ENCODE assay signal across 9 mouse cellular contexts in genomic region chr12:73043396-73044167, GRCm38 (mm10). TPM values are rescaled to one million over a fixed set of nuclear protein-coding genes. Genes with fewer than 3 reads are reported as not detected.
DNase-seq lines count a peak whose midpoint lies in the region; ATAC-seq and TF ChIP-seq lines count a peak whose summit lies in the region.
"Had no signal": no experiment of that assay in that cellular context is flagged by ENCODE, and none has a peak within 500 bp of the region (broad histone marks: within the 10 kb centered on the region; RNA-seq: fewer than 3 reads in every experiment).

No protein-coding gene starts in this region.

- no peak for ATAC-seq in heart, embryonic 13.5 days (ENCODE audit: extremely low read depth, insufficient number of reproducible peaks, low FRiP score, low TSS enrichment)
- ATAC-seq in midbrain, embryonic 14.5 days (ENCODE audit: low FRiP score, low TSS enrichment) = no peak
- ATAC-seq in midbrain, embryonic 15.5 days (replicated peaks) = no peak
- no peak for ATAC-seq in heart, postnatal 0 days (ENCODE audit: insufficient read depth, low read depth)
- no peak for ATAC-seq in neural tube, embryonic 15.5 days (ENCODE audit: low FRiP score)

- peaks cover 98% of the 10 kb centered on the region for H3K27me3 ChIP-seq in heart, embryonic 13.5 days (replicated peaks)
- H3K27me3 ChIP-seq in midbrain, embryonic 14.5 days (ENCODE audit: control insufficient read depth, insufficient read depth, low read length) = peaks cover 95% of the 10 kb centered on the region
- peaks cover 92% of the 10 kb centered on the region for H3K27me3 ChIP-seq in midbrain, embryonic 15.5 days (replicated peaks)
- peaks cover 99% of the 10 kb centered on the region for H3K27me3 ChIP-seq in heart, postnatal 0 days (ENCODE audit: control insufficient read depth, insufficient read depth, low read length)
- peaks cover 93% of the 10 kb centered on the region for H3K27me3 ChIP-seq in neural tube, embryonic 15.5 days (replicated peaks)

- H3K27ac ChIP-seq in heart, embryonic 13.5 days (replicated peaks) = no peak overlapping the region
- H3K27ac ChIP-seq in midbrain, embryonic 14.5 days (replicated peaks; ENCODE audit: low read depth, low read length) = no peak overlapping the region
- H3K27ac ChIP-seq in midbrain, embryonic 15.5 days = no peak overlapping the region
- no peak overlapping the region for H3K27ac ChIP-seq in heart, postnatal 0 days (ENCODE audit: low read depth)
- H3K27ac ChIP-seq in neural tube, embryonic 15.5 days (replicated peaks) = no peak overlapping the region

- H3K9me3 ChIP-seq in heart, embryonic 13.5 days = no peaks in the 10 kb centered on the region
- no peaks in the 10 kb centered on the region for H3K9me3 ChIP-seq in midbrain, embryonic 14.5 days (ENCODE audit: control insufficient read depth, low read length)
- no peaks in the 10 kb centered on the region for H3K9me3 ChIP-seq in midbrain, embryonic 15.5 days
- no peaks in the 10 kb centered on the region for H3K9me3 ChIP-seq in heart, postnatal 0 days (replicated peaks; ENCODE audit: control insufficient read depth, low read length)
- no peaks in the 10 kb centered on the region for H3K9me3 ChIP-seq in neural tube, embryonic 15.5 days (replicated peaks)

- no peak for TF ChIP-seq CTCF in heart, postnatal 0 days (IDR thresholded peaks at IDR 0.05; ENCODE audit: low read depth)

- H3K4me3 ChIP-seq in heart, embryonic 13.5 days = peak overlapping the region; percentile 63
- H3K4me3 ChIP-seq in midbrain, embryonic 14.5 days (replicated peaks; ENCODE audit: low read depth, low read length) = no peak overlapping the region
- no peak overlapping the region for H3K4me3 ChIP-seq in midbrain, embryonic 15.5 days
- H3K4me3 ChIP-seq in heart, postnatal 0 days (ENCODE audit: low read depth, low read length) = peak overlapping the region; percentile 56; the same call in 1 of the 2 replicates
- no peak overlapping the region; the same call in 1 of the 2 replicates for H3K4me3 ChIP-seq in neural tube, embryonic 15.5 days (replicated peaks)
- H3K4me3 ChIP-seq: erythroblast, embryonic 14.5 days had no signal

- 21% methylated on average over 14 of the region's 14 CpGs for WGBS in heart, embryonic 13.5 days
- WGBS in midbrain, embryonic 14.5 days = 4% methylated on average over 14 of the region's 14 CpGs
- WGBS in midbrain, embryonic 15.5 days = 5% methylated on average over 14 of the region's 14 CpGs
- 30% methylated on average over 14 of the region's 14 CpGs for WGBS in heart, postnatal 0 days
- 3% methylated on average over 14 of the region's 14 CpGs for WGBS in neural tube, embryonic 15.5 days

- DNase-seq in heart, adult 9 months (ENCODE audit: low spot score in 2 of 2) = no peak
- DNase-seq in midbrain, embryonic 14.5 days = peak; percentile 27
- DNase-seq in heart, postnatal 0 days (ENCODE audit: low spot score) = no peak
- DNase-seq in right cerebral cortex, postnatal 14 days = no peak
- DNase-seq in layer of hippocampus, postnatal 36 days = no peak

- H3K9ac ChIP-seq in heart, embryonic 13.5 days = no peak overlapping the region
- H3K9ac ChIP-seq in midbrain, embryonic 14.5 days (replicated peaks; ENCODE audit: low read length) = no peak overlapping the region
- no peak overlapping the region for H3K9ac ChIP-seq in midbrain, embryonic 15.5 days
- H3K9ac ChIP-seq in heart, postnatal 0 days (replicated peaks; ENCODE audit: low read depth, low read length) = no peak overlapping the region
- H3K9ac ChIP-seq in neural tube, embryonic 15.5 days (replicated peaks) = no peak overlapping the region

- no peaks in the 10 kb centered on the region for H3K36me3 ChIP-seq in heart, embryonic 13.5 days
- H3K36me3 ChIP-seq in midbrain, embryonic 14.5 days (ENCODE audit: control insufficient read depth, insufficient read depth, low read length) = no peaks in the 10 kb centered on the region
- no peaks in the 10 kb centered on the region for H3K36me3 ChIP-seq in midbrain, embryonic 15.5 days (replicated peaks)
- no peaks in the 10 kb centered on the region for H3K36me3 ChIP-seq in heart, postnatal 0 days (replicated peaks; ENCODE audit: control insufficient read depth, insufficient read depth, low read length)
- no peaks in the 10 kb centered on the region for H3K36me3 ChIP-seq in neural tube, embryonic 15.5 days

- H3K4me1 ChIP-seq in heart, embryonic 13.5 days = peaks cover 33% of the 10 kb centered on the region
- peaks cover 3% of the 10 kb centered on the region; the same call in 1 of the 2 replicates for H3K4me1 ChIP-seq in midbrain, embryonic 14.5 days (ENCODE audit: control insufficient read depth, insufficient read depth, low read length)
- H3K4me1 ChIP-seq in midbrain, embryonic 15.5 days = peaks cover 18% of the 10 kb centered on the region
- H3K4me1 ChIP-seq in heart, postnatal 0 days (ENCODE audit: control insufficient read depth, insufficient read depth) = peaks cover 4% of the 10 kb centered on the region; the same call in 1 of the 2 replicates
- peaks cover 24% of the 10 kb centered on the region for H3K4me1 ChIP-seq in neural tube, embryonic 15.5 days

- peak overlapping the region; percentile 87; the same call in 1 of the 2 replicates for H3K4me2 ChIP-seq in heart, embryonic 13.5 days
- no peak overlapping the region for H3K4me2 ChIP-seq in midbrain, embryonic 14.5 days (ENCODE audit: low read length)
- H3K4me2 ChIP-seq in midbrain, embryonic 15.5 days = no peak overlapping the region
- H3K4me2 ChIP-seq in heart, postnatal 0 days (ENCODE audit: low read depth, low read length) = no peak overlapping the region
- H3K4me2 ChIP-seq in neural tube, embryonic 15.5 days = peak overlapping the region; percentile 11; the same call in 1 of the 2 replicates

- TF ChIP-seq EP300 in heart, postnatal 0 days (IDR thresholded peaks at IDR 0.05; ENCODE audit: low read depth) = no peak

RNA-seq across cellular contexts. Expression of gene Six1, which starts 10.1 kb away (rescaled TPM):
- polyA plus RNA-seq in heart, embryonic 13.5 days (2015; fragmentation: Nextera tagmentation; extraction: Ambion mirVana) = 0.34 and 0.79 TPM in 2 replicates
- polyA plus RNA-seq in midbrain, embryonic 14.5 days (2014; fragmentation: Nextera tagmentation; extraction: Ambion mirVana) = 0.41 TPM in 1 of 2 replicates, not detected in the other
- polyA plus RNA-seq in midbrain, embryonic 15.5 days (2015; fragmentation: Nextera tagmentation; extraction: Ambion mirVana) = 0.82 and 1.3 TPM in 2 replicates
- total RNA-seq in heart, postnatal 0 days (2014; rRNA removed; ENCODE audit: low replicate concordance) = 0.15 TPM in 1 of 2 replicates, not detected in the other
- 0.18 and 0.38 TPM in 2 replicates for polyA plus RNA-seq in heart, postnatal 0 days (2015; fragmentation: Nextera tagmentation; extraction: Ambion mirVana)
- 2.8 and 6.8 TPM in 2 replicates for polyA plus RNA-seq in neural tube, embryonic 15.5 days (2015; fragmentation: Nextera tagmentation; extraction: Ambion mirVana)
- total RNA-seq in layer of hippocampus, postnatal 36 days (2021) = under 1 TPM in 1 of 2 experiments, not detected in 1; 0.22 TPM
- polyA plus RNA-seq: erythroblast, embryonic 14.5 days had no signal

Comparison
In these comparisons a context has a peak if more than half of its experiments do, and no peak if none do; other contexts are left out.
1. H3K4me2 ChIP-seq: peak in heart, embryonic 13.5 days (single experiment) and neural tube, embryonic 15.5 days (single experiment); none in midbrain, embryonic 14.5 days (single experiment), midbrain, embryonic 15.5 days (single experiment) and heart, postnatal 0 days (single experiment).
2. H3K4me3 ChIP-seq: peak in heart, embryonic 13.5 days (single experiment) and heart, postnatal 0 days (single experiment); none in midbrain, embryonic 14.5 days (single experiment), midbrain, embryonic 15.5 days (single experiment) and neural tube, embryonic 15.5 days (single experiment).